Mouse (Mus musculus): Measurements from ENCODE around the gene Mpzl1.

The Mpzl1 gene

DNA sequence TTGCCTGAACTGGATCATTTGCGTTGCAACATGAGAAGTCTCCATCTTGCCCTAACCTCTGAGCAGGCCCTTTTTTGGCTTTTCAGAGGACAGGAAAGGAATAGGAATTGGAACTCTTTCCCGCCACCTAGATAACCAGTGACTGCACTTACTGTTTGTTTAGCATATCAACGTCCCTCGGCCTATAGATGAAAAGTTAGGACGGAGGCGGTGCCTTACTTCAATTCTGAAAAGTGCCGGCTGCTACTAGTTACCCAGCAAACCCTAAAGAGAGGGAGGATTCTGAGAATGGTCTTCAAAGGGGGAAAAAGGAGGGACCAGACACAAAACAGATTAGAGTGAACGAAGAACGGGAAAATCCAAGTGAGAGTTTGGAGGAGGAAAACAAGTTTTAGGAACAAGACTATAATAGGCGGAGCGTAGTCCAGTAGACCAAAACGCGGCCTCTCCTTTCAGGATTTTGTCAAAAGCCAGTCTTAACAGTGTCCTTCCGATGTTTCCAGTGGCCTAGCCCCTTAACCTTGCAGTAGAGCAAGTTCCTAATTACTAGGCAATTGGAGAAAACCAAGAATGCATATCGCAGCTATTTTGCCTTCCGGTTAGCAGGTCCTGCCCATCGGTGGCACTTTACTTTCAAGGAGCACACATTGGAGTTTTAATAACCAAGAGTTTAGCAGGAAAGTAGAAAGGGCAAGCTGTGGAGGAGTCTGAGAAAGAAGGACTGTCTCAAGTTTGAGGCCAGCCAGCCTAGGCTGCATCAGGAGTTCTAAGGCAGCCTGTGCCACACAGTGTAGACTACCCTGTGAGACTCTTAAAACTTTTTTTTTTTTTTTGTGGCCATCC lies 938 bp upstream of the Mpzl1 start:
- no peaks in the 10 kb centered on the region for H3K27me3 ChIP-seq (ENCODE audit: insufficient read depth, low read length)
- TF ChIP-seq NANOG (IDR thresholded peaks at IDR 0.05; ENCODE audit: borderline replicate concordance, low read length): no peak
- TF ChIP-seq POU5F1 (IDR thresholded peaks at IDR 0.05; ENCODE audit: borderline replicate concordance, low read length): no peak
- no peak for TF ChIP-seq CTCF (conservative IDR thresholded peaks at IDR 0.05; ENCODE audit: low read length)
- H3K36me3 ChIP-seq (ENCODE audit: insufficient read depth, low read length): peaks cover 6% of the 10 kb centered on the region; the same call in 1 of the 2 replicates

GRCm38 (mm10) chr1:165633345-165633744 lies 993 bp downstream of the Mpzl1 start:
- no peak for TF ChIP-seq POU5F1 (IDR thresholded peaks at IDR 0.05; ENCODE audit: borderline replicate concordance, low read length)
- Histone ChIP-seq H3K9me3 (ENCODE audit: low read length) (no peaks in the 10 kb centered on the region), H3K4me3 (replicated peaks; ENCODE audit: low read length) (peak overlapping the region; percentile 89), H3K36me3 (ENCODE audit: insufficient read depth, low read length) (peaks cover 6% of the 10 kb centered on the region; the same call in 1 of the 2 replicates), H3K27me3 (ENCODE audit: insufficient read depth, low read length) (no peaks in the 10 kb centered on the region), H3K4me1 (replicated peaks; ENCODE audit: low read depth, low read length) (peaks cover 69% of the 10 kb centered on the region)

More for the DNA sequence above, 938 bp upstream of the Mpzl1 start:
- Histone ChIP-seq H3K4me1 (replicated peaks; ENCODE audit: low read depth, low read length) (peaks cover 51% of the 10 kb centered on the region), H3K4me3 (replicated peaks; ENCODE audit: low read length) (peak overlapping the region; percentile 89), H3K9me3 (ENCODE audit: low read length) (no peaks in the 10 kb centered on the region)

GRCm38 (mm10) chr1:165631136-165631535 lies 3.2 kb downstream of the Mpzl1 start:
- Histone ChIP-seq H3K27me3 (ENCODE audit: insufficient read depth, low read length) (no peaks in the 10 kb centered on the region), H3K4me3 (replicated peaks; ENCODE audit: low read length) (no peak overlapping the region), H3K4me1 (replicated peaks; ENCODE audit: low read depth, low read length) (peaks cover 64% of the 10 kb centered on the region), H3K36me3 (ENCODE audit: insufficient read depth, low read length) (peaks cover 8% of the 10 kb centered on the region), H3K9me3 (ENCODE audit: low read length) (no peaks in the 10 kb centered on the region)
- TF ChIP-seq NANOG (IDR thresholded peaks at IDR 0.05; ENCODE audit: borderline replicate concordance, low read length) (no peak), POU5F1 (IDR thresholded peaks at IDR 0.05; ENCODE audit: borderline replicate concordance, low read length) (no peak), CTCF (conservative IDR thresholded peaks at IDR 0.05; ENCODE audit: low read length) (no peak)

DNA sequence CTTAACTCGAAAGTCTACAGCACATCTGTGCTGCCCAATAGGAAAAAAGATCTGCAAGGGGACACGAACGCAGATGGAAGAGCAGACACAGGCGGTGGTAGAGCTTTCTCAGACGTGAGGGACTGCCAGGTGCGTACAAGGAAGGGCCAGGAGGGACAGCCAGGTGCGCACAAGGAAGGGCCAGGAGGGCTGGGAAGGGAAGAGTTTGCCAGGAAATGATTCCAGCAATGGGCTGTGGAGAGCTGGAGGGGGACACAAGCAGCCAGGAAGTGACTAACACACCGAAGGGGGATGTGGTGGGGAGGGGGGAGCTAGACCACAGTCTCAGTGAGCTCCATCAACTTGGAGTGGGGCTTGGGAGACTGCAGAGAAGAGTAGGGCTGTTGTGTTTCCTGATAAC lies 4.4 kb downstream of the Mpzl1 start:
- TF ChIP-seq POU5F1 (IDR thresholded peaks at IDR 0.05; ENCODE audit: borderline replicate concordance, low read length) (no peak), CTCF (conservative IDR thresholded peaks at IDR 0.05; ENCODE audit: low read length) (no peak)
- Histone ChIP-seq H3K27me3 (ENCODE audit: insufficient read depth, low read length) (no peaks in the 10 kb centered on the region), H3K9me3 (ENCODE audit: low read length) (no peaks in the 10 kb centered on the region), H3K36me3 (ENCODE audit: insufficient read depth, low read length) (peaks cover 12% of the 10 kb centered on the region), H3K4me1 (replicated peaks; ENCODE audit: low read depth, low read length) (peaks cover 54% of the 10 kb centered on the region), H3K4me3 (replicated peaks; ENCODE audit: low read length) (peak overlapping the region; percentile 55; the same call in 1 of the 2 replicates)

- no peak for TF ChIP-seq CTCF (conservative IDR thresholded peaks at IDR 0.05; ENCODE audit: low read length)
- no peak for TF ChIP-seq NANOG (IDR thresholded peaks at IDR 0.05; ENCODE audit: borderline replicate concordance, low read length)
- no peak for TF ChIP-seq POU5F1 (IDR thresholded peaks at IDR 0.05; ENCODE audit: borderline replicate concordance, low read length)
- no peak overlapping the region for H3K4me3 ChIP-seq (replicated peaks; ENCODE audit: low read length)
- H3K36me3 ChIP-seq (ENCODE audit: insufficient read depth, low read length): peaks cover 14% of the 10 kb centered on the region
- no peaks in the 10 kb centered on the region for H3K9me3 ChIP-seq (ENCODE audit: low read length)
- peaks cover 51% of the 10 kb centered on the region for H3K4me1 ChIP-seq (replicated peaks; ENCODE audit: low read depth, low read length)
- H3K27me3 ChIP-seq (ENCODE audit: insufficient read depth, low read length): no peaks in the 10 kb centered on the region
Observed at GRCm38 (mm10) chr1:165628603-165629002, 5.7 kb downstream of the Mpzl1 start.

GRCm38 (mm10) chr1:165625896-165626295 lies 8.4 kb downstream of the Mpzl1 start:
- H3K27me3 ChIP-seq (ENCODE audit: insufficient read depth, low read length): no peaks in the 10 kb centered on the region
- peaks cover 19% of the 10 kb centered on the region for H3K36me3 ChIP-seq (ENCODE audit: insufficient read depth, low read length)
- H3K9me3 ChIP-seq (ENCODE audit: low read length): no peaks in the 10 kb centered on the region
- peaks cover 33% of the 10 kb centered on the region for H3K4me1 ChIP-seq (replicated peaks; ENCODE audit: low read depth, low read length)
- TF ChIP-seq CTCF (conservative IDR thresholded peaks at IDR 0.05; ENCODE audit: low read length): no peak
- no peak for TF ChIP-seq POU5F1 (IDR thresholded peaks at IDR 0.05; ENCODE audit: borderline replicate concordance, low read length)
- TF ChIP-seq NANOG (IDR thresholded peaks at IDR 0.05; ENCODE audit: borderline replicate concordance, low read length): no peak
- H3K4me3 ChIP-seq (replicated peaks; ENCODE audit: low read length): no peak overlapping the region

DNA sequence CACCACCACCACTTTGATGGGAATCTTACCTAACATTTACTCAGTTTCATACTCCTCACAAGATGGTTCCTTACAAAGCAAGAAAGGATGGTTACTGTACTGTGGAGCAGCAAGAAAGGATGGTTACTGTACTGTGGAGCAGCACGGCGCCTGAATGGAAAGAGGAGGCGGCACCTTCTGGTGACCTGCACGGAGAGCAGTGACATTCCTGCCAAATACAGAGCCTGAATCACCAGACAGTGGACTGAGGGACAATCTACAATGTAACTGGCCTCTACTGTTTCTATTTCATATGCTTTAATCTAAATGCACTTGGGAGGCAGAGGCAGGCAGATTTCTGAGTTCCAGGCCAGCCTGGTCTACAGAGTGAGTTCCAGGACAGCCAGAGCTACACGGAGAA lies 9.3 kb downstream of the Mpzl1 start:
- no peak overlapping the region for H3K4me3 ChIP-seq (replicated peaks; ENCODE audit: low read length)
- H3K9me3 ChIP-seq (ENCODE audit: low read length): no peaks in the 10 kb centered on the region
- TF ChIP-seq NANOG (IDR thresholded peaks at IDR 0.05; ENCODE audit: borderline replicate concordance, low read length) (no peak), CTCF (conservative IDR thresholded peaks at IDR 0.05; ENCODE audit: low read length) (no peak), POU5F1 (IDR thresholded peaks at IDR 0.05; ENCODE audit: borderline replicate concordance, low read length) (no peak)
- no peaks in the 10 kb centered on the region for H3K27me3 ChIP-seq (ENCODE audit: insufficient read depth, low read length)
- H3K4me1 ChIP-seq (replicated peaks; ENCODE audit: low read depth, low read length): peaks cover 36% of the 10 kb centered on the region
- H3K36me3 ChIP-seq (ENCODE audit: insufficient read depth, low read length): peaks cover 19% of the 10 kb centered on the region

GRCm38 (mm10) chr1:165618201-165618624 lies 16.1 kb downstream of the Mpzl1 start:
- no peak overlapping the region for H3K4me3 ChIP-seq (replicated peaks; ENCODE audit: low read length)
- TF ChIP-seq POU5F1 (IDR thresholded peaks at IDR 0.05; ENCODE audit: borderline replicate concordance, low read length): no peak
- TF ChIP-seq CTCF (conservative IDR thresholded peaks at IDR 0.05; ENCODE audit: low read length): no peak
- no peak for TF ChIP-seq NANOG (IDR thresholded peaks at IDR 0.05; ENCODE audit: borderline replicate concordance, low read length)
- no peaks in the 10 kb centered on the region for H3K27me3 ChIP-seq (ENCODE audit: insufficient read depth, low read length)
- no peaks in the 10 kb centered on the region for H3K9me3 ChIP-seq (ENCODE audit: low read length)
- H3K4me1 ChIP-seq (replicated peaks; ENCODE audit: low read depth, low read length): peaks cover 83% of the 10 kb centered on the region
- H3K36me3 ChIP-seq (ENCODE audit: insufficient read depth, low read length): peaks cover 14% of the 10 kb centered on the region
